Mouse (Mus musculus) ES-Bruce4 (cell line): ENCODE measurements around the gene Rnf34.

ENCODE experiments used
- CTCF ChIP-seq: IDR thresholded peaks from one replicate; pipeline ENCODE4 v1.8.1; 2011; ENCODE audit warnings: low read depth, low read length
- EP300 ChIP-seq: IDR thresholded peaks from 2 replicates; pipeline ENCODE4 v1.6.1; 2011; ENCODE audit warnings: low read depth, low read length; ENCODE audit not compliant: insufficient read depth
- POLR2A ChIP-seq: IDR thresholded peaks from one replicate; pipeline ENCODE4 v1.8.1; 2011; ENCODE audit warnings: low read length; ENCODE audit not compliant: insufficient read depth

GRCm38 (mm10) chr5:122903165-122903564 lies 53.3 kb downstream of the Rnf34 start:
- TF ChIP-seq POLR2A (no peak), CTCF (no peak), EP300 (no peak)
